Mouse (Mus musculus) kidney, embryonic 16.5 days (tissue): Measurements from ENCODE around the gene Adam33. TPM values are rescaled to one million over a fixed set of nuclear protein-coding genes. Genes with fewer than 3 reads are reported as not detected.

Experiments used
- ATAC-seq: fragments of 200-750 bp; cut with Nextera tagmentation; 2 replicates; pipeline ENCODE4 v1.8.0; 2017; ENCODE audit warnings: moderate TSS enrichment; ENCODE audit not compliant: low FRiP score, low TSS enrichment
- H3K27ac ChIP-seq: fragments of 300-500 bp; sonication (generic); 2 replicates; pipeline ENCODE4 v1.5.1; 2014; ENCODE audit warnings: low read length
- H3K27me3 ChIP-seq: fragments of 300-500 bp; sonication (generic); 2 replicates; pipeline ENCODE4 v1.6.1; 2014; ENCODE audit warnings: low read length, control low read depth, mixed read lengths; ENCODE audit not compliant: insufficient read depth
- H3K36me3 ChIP-seq: fragments of 300-500 bp; sonication (generic); 2 replicates; pipeline ENCODE4 v1.6.1; 2014; ENCODE audit warnings: low read length, control low read depth, mixed read lengths; ENCODE audit not compliant: insufficient read depth
- H3K4me1 ChIP-seq: fragments of 300-500 bp; sonication (generic); 2 replicates; pipeline ENCODE4 v1.6.1; 2014; ENCODE audit warnings: low read length, control low read depth, mixed read lengths; ENCODE audit not compliant: insufficient read depth
- H3K4me2 ChIP-seq: fragments of 300-500 bp; sonication (generic); replicated peaks from 2 replicates; pipeline ENCODE4 v1.6.1; 2014; ENCODE audit warnings: low read depth, low read length
- H3K4me3 ChIP-seq: fragments of 300-500 bp; sonication (generic); 2 replicates; pipeline ENCODE4 v1.5.1; 2014; ENCODE audit warnings: mild to moderate bottlenecking, low read length
- H3K9ac ChIP-seq: fragments of 300-500 bp; sonication (generic); replicated peaks from 2 replicates; pipeline ENCODE4 v1.6.1; 2014; ENCODE audit warnings: low read length
- H3K9me3 ChIP-seq: fragments of 300-500 bp; sonication (generic); 2 replicates; pipeline ENCODE4 v1.6.1; 2016; ENCODE audit warnings: low read length, control low read depth
- WGBS: fragments of 180-500 bp; shearing (Covaris S2); extraction: QIAGEN DNeasy Blood & Tissue Kit; methylation state at CpG from one replicate; pipeline ENCODE4 v1.1.7; 2014; 5-methylcytosine and 5-hydroxymethylcytosine counted together
- polyA plus RNA-seq: library from polyadenylated mRNA; unstranded; fragments of >200 nt; fragmentation: Nextera tagmentation; extraction: Ambion mirVana; gene quantifications from 2 replicates; pipeline ENCODE4 v1.2.1, GENCODE M21; 2015

Adam33 gene
- polyA plus RNA-seq, 1 experiment from 2014 or later = 6.0 TPM

- WGBS = 80% methylated on average over 2 of the region's 2 CpGs
- peaks cover 20% of the 10 kb centered on the region for H3K27me3 ChIP-seq
- H3K36me3 ChIP-seq = no peaks in the 10 kb centered on the region
- no peaks in the 10 kb centered on the region for H3K9me3 ChIP-seq
- H3K4me2 ChIP-seq = no peak overlapping the region
- no peak overlapping the region for H3K4me3 ChIP-seq
- no peak overlapping the region for H3K9ac ChIP-seq
- no peak for ATAC-seq
- H3K4me1 ChIP-seq = peaks cover 19% of the 10 kb centered on the region
- H3K27ac ChIP-seq = no peak overlapping the region
Observed at GRCm38 (mm10) chr2:131046025-131046424, 17.6 kb downstream of the Adam33 start.

- no peaks in the 10 kb centered on the region for H3K36me3 ChIP-seq
- 0 out of 2 replicates have a peak overlapping the region, but pooled peaks have one; percentile 11 for H3K9ac ChIP-seq
- peaks cover 27% of the 10 kb centered on the region for H3K4me1 ChIP-seq
- peak overlapping the region; percentile 23 for H3K4me2 ChIP-seq
- peaks cover 25% of the 10 kb centered on the region for H3K27me3 ChIP-seq
- H3K9me3 ChIP-seq = no peaks in the 10 kb centered on the region
- 63% methylated on average over 9 of the region's 9 CpGs for WGBS
- peak; percentile 81 for ATAC-seq
- H3K4me3 ChIP-seq = no peak overlapping the region
- H3K27ac ChIP-seq = peak overlapping the region; percentile 79
Observed at GRCm38 (mm10) chr2:131044989-131045720, 18.5 kb downstream of the Adam33 start.

- Histone ChIP-seq H3K4me1 (peaks cover 31% of the 10 kb centered on the region), H3K4me3 (peak overlapping the region; percentile 0; the same call in 1 of the 2 replicates), H3K9me3 (no peaks in the 10 kb centered on the region), H3K36me3 (no peaks in the 10 kb centered on the region), H3K27me3 (peaks cover 33% of the 10 kb centered on the region), H3K9ac (no peak overlapping the region), H3K27ac (peak overlapping the region; percentile 79), H3K4me2 (peak overlapping the region; percentile 23)
- ATAC-seq = peak; percentile 68
- 8% methylated on average over 7 of the region's 7 CpGs for WGBS
Observed at GRCm38 (mm10) chr2:131044354-131044852, 19.2 kb downstream of the Adam33 start.

GRCm38 (mm10) chr2:131042988-131043387 lies 20.6 kb downstream of the Adam33 start, which contains the start of gene Gfra4:
Gene Gfra4, minus strand, starts transcription at chr2:131043088.
- Histone ChIP-seq H3K4me3 (no peak within 1 kb of the TSS), H3K9ac (no peak within 1 kb of the TSS), H3K9me3 (no peaks in the 10 kb centered on the region), H3K27ac (peak within 1 kb of the TSS; percentile 29; the same call in 1 of the 2 replicates), H3K4me1 (peaks cover 31% of the 10 kb centered on the region), H3K36me3 (no peaks in the 10 kb centered on the region), H3K27me3 (peaks cover 34% of the 10 kb centered on the region), H3K4me2 (no peak within 1 kb of the TSS)
- ATAC-seq = no peak
- WGBS = 81% methylated on average over 2 of the region's 2 CpGs

GRCm38 (mm10) chr2:131040854-131041825 lies 22.5 kb downstream of the Adam33 start:
- no peaks in the 10 kb centered on the region for H3K9me3 ChIP-seq
- H3K36me3 ChIP-seq = no peaks in the 10 kb centered on the region
- peak overlapping the region; percentile 78 for H3K9ac ChIP-seq
- H3K27me3 ChIP-seq = peaks cover 34% of the 10 kb centered on the region
- ATAC-seq = peak; percentile 36
- H3K4me3 ChIP-seq = peak overlapping the region; percentile 59
- peaks cover 39% of the 10 kb centered on the region for H3K4me1 ChIP-seq
- H3K4me2 ChIP-seq = peak overlapping the region; percentile 97
- H3K27ac ChIP-seq = no peak overlapping the region
- 2% methylated on average over 115 of the region's 115 CpGs for WGBS

- Histone ChIP-seq H3K4me2 (no peak overlapping the region), H3K9ac (no peak overlapping the region), H3K36me3 (no peaks in the 10 kb centered on the region), H3K4me1 (peaks cover 24% of the 10 kb centered on the region), H3K27me3 (peaks cover 34% of the 10 kb centered on the region), H3K27ac (no peak overlapping the region), H3K4me3 (no peak overlapping the region), H3K9me3 (peaks cover 3% of the 10 kb centered on the region; the same call in 1 of the 2 replicates)
- WGBS = 79% methylated on average over 5 of the region's 5 CpGs
- no peak for ATAC-seq
Observed at GRCm38 (mm10) chr2:131038675-131039074, 24.9 kb downstream of the Adam33 start.

- no peak overlapping the region for H3K27ac ChIP-seq
- no peak overlapping the region for H3K9ac ChIP-seq
- WGBS = 91% methylated on average over 6 of the region's 6 CpGs
- peaks cover 5% of the 10 kb centered on the region; the same call in 1 of the 2 replicates for H3K9me3 ChIP-seq
- H3K4me1 ChIP-seq = peaks cover 24% of the 10 kb centered on the region
- H3K36me3 ChIP-seq = no peaks in the 10 kb centered on the region
- no peak for ATAC-seq
- peaks cover 34% of the 10 kb centered on the region for H3K27me3 ChIP-seq
- H3K4me3 ChIP-seq = no peak overlapping the region
- no peak overlapping the region for H3K4me2 ChIP-seq
Observed at GRCm38 (mm10) chr2:131038197-131038596, 25.4 kb downstream of the Adam33 start.

- no peak for ATAC-seq
- Histone ChIP-seq H3K9ac (0 out of 2 replicates have a peak overlapping the region, but pooled peaks have one; percentile 8), H3K4me3 (no peak overlapping the region), H3K4me1 (peaks cover 24% of the 10 kb centered on the region), H3K27me3 (peaks cover 30% of the 10 kb centered on the region), H3K9me3 (peaks cover 5% of the 10 kb centered on the region; the same call in 1 of the 2 replicates), H3K27ac (no peak overlapping the region), H3K36me3 (no peaks in the 10 kb centered on the region), H3K4me2 (no peak overlapping the region)
- WGBS = 32% methylated on average over 17 of the region's 17 CpGs
Observed at GRCm38 (mm10) chr2:131037226-131037990, 26.2 kb downstream of the Adam33 start.

- no peak overlapping the region for H3K27ac ChIP-seq
- no peaks in the 10 kb centered on the region for H3K36me3 ChIP-seq
- H3K4me2 ChIP-seq = no peak overlapping the region
- H3K9me3 ChIP-seq = peaks cover 5% of the 10 kb centered on the region; the same call in 1 of the 2 replicates
- H3K27me3 ChIP-seq = peaks cover 23% of the 10 kb centered on the region
- peaks cover 24% of the 10 kb centered on the region for H3K4me1 ChIP-seq
- H3K4me3 ChIP-seq = no peak overlapping the region
- 0 out of 2 replicates have a peak overlapping the region, but pooled peaks have one; percentile 8 for H3K9ac ChIP-seq
- no peak for ATAC-seq
Observed at GRCm38 (mm10) chr2:131036757-131037156, 26.9 kb downstream of the Adam33 start.
